Mouse (Mus musculus) inflammation-experienced regulatory T-cells, adult 6 months (primary cell): ENCODE data around the gene Dlgap1. TPM values are rescaled to one million over a fixed set of nuclear protein-coding genes. Genes with fewer than 3 reads are reported as not detected.
"Not testable (repeated sequence)": the region's sequence is repeated elsewhere in the genome, so short reads cannot be mapped to it uniquely, and the experiment has no call there.

Source experiments
- ATAC-seq: one replicate; pipeline ENCODE4 v1.8.0; 2017
- polyA plus RNA-seq, 3 experiments: library from polyadenylated mRNA; unstranded; fragments of 100-300 nt; shearing (Covaris generic); gene quantifications; one replicate each; pipeline ENCODE4 v1.2.1; 2017

Dlgap1 gene
- polyA plus RNA-seq, 3 experiments from 2014 or later: not detected

- no peak for ATAC-seq
These were observed 849.1 kb downstream of the Dlgap1 start for GRCm38 (mm10) chr17:70817862-70818451.

GRCm38 (mm10) chr17:70823083-70823482, 854.2 kb downstream of the Dlgap1 start:
- ATAC-seq: no peak

GRCm38 (mm10) chr17:70826227-70826626, 857.4 kb downstream of the Dlgap1 start:
- no peak for ATAC-seq

DNA sequence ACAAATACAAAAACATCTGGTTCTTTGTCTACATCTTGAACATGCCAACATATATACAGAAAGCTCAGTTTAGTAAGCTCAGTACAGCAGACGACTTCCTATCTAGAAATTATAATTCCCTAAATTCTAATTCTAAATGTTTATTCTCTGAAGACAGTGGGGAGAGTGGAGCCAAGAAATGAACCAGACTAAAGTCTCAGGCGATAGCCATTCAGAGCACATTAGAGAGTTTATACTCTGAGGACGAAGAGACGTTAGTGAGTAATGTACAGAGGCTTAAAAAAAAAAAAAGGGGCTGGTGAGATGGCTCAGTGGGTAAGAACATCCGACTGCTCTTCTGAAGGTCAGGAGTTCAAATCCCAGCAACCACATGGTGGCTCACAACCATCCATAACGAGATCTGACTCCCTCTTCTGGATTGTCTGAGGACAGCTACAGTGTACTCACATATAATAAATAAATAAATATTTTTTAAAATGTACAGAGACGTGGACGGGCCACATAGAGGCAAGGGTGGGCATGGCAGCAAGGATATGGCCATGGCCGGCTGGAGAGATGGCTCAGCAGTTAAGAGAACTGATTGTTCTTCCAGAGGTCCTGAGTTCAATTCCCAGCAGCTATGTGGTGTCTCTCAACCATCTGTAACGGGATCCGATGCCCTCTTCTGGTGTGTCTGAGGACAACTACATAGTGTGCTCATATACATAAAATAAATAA, 858.7 kb downstream of the Dlgap1 start:
- ATAC-seq: not testable (repeated sequence)

DNA sequence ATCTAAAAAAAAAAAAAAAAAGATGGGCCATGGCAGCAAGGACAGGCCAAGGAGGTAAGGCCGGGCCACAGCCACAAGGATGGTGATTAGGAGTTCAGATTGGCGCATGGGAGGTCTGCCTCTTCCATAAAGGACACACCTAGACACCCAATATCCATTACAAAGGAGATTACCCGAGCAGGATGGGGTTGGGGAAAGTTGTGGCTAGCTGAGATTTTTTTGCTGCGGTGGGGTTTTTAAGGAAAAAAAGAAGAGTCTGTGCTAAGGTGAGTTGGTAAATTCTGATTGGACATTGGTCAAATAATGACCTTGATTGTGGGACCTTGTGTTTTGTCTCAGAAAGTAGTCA, 859.3 kb downstream of the Dlgap1 start:
- ATAC-seq: no peak

- ATAC-seq: no peak
These were observed 859.7 kb downstream of the Dlgap1 start for GRCm38 (mm10) chr17:70828569-70828968.

- ATAC-seq: no peak
These were observed 860.3 kb downstream of the Dlgap1 start for GRCm38 (mm10) chr17:70829217-70829616.

DNA sequence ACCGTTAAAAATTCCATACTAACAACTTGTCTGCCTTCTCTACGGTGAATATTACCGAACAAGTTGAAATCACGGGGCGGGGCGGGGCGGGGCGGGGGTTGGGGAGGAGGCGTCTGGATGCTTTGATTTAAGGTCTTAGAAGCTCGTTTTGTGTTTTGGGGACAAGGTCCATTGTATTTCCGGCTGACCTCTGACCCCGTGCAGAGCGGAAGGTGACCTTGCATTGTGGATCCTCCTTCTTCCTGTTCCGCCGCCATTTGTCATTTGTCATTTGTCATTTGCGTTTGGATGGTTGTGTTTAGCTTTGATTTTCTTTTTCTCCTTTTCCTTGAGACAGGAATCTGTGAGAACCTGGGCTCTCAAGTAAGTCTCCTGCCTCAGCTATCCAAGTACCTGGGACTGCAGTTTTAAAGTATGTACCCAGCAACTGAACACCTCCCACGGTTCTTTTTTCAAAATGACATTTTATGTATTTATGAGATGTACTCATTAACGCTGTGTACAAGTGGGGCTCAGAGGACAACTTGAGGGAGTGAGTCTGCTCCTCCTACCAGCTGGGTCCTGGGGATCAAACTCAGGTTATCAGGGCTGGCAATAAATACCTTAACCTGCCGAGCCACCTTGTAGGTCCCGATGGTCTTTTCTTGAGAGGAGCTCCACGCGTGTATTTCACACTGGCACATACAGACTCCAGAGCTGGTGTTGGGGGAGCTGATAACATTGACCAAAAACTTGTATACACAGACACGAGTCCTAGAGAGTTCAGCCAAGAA, 861.3 kb downstream of the Dlgap1 start:
- no peak for ATAC-seq

GRCm38 (mm10) chr17:70831591-70831990, 862.7 kb downstream of the Dlgap1 start:
- no peak for ATAC-seq

- no peak for ATAC-seq
These were observed 863.7 kb downstream of the Dlgap1 start for GRCm38 (mm10) chr17:70832544-70832943.

- ATAC-seq: peak; percentile 37
These were observed 865.6 kb downstream of the Dlgap1 start for GRCm38 (mm10) chr17:70834430-70834965.

DNA sequence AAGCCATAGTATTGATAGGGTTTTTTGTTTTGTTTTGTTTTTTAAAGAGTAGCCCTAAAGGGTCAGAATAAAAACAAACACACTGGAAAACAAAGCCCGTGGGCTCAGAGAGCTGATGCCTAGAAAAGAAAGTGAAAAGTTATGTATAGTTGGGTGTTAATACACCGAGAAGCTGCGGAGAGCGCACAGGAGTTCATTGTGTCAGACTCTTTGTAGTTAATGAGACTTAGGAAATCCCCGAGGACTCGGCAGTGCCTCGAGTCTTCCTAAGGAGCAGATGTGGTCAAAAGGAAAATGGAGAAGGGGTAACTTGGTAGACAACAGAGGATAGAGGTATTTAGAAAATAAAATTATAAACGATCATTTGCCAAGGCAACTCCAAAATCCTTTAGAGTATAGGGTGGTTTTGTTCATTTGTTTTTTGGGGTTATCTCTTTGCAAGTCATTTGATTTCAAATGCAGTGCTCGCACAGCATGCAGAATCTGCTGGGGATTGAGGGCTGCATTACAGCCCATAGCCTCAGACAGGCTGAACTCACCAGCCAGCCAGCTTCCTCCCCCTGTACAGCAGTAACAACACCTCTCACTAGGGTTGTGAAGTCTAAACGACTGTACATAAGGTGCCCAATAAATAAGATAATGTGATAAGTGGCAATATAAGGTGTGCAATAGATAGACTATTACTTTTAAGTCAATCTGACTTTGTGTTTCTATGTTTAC, 866.4 kb downstream of the Dlgap1 start:
- peak; percentile 53 for ATAC-seq

DNA sequence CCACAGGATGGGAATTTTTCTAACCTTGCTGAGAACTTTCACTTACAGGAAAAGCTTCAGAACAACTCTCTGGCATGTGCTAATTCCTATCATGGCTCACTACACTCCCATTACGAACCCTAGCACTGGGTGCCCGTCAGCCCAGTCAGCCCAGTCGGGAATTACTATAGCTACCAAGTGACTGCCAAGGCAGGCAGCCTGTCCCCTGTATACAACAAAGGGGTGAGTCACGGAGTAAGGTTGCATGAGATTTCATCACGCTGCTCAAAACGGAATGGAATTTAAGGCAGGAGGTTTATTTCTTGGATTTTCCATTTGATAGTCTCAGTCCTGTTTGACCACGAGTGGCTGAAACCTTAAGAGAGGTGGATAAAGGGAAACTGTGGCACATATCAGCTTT, 867.9 kb downstream of the Dlgap1 start:
- ATAC-seq: no peak

DNA sequence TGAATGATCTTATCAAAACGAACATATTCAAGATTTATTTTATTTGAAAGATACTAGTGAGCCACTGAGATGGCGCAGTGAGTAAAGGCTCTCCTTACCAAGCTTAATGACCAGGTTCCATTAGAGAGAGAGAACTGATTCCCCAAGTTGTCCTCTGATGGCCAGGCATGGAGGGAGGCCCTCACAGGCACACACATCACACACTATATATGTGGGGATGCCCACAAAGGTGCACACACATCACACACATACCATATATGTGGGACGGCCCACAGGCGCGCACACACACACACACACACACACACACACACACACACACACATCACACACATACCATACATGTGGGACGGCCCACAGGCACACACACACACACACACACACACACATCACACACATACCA, 868.6 kb downstream of the Dlgap1 start:
- not testable (repeated sequence) for ATAC-seq

- no peak for ATAC-seq
These were observed 869.2 kb downstream of the Dlgap1 start for GRCm38 (mm10) chr17:70838031-70838430.

GRCm38 (mm10) chr17:70838533-70838932, 869.7 kb downstream of the Dlgap1 start:
- no peak for ATAC-seq

GRCm38 (mm10) chr17:70843252-70843651, 874.4 kb downstream of the Dlgap1 start:
- no peak for ATAC-seq

GRCm38 (mm10) chr17:70844971-70845370, 876.1 kb downstream of the Dlgap1 start:
- no peak for ATAC-seq

- ATAC-seq: no peak
These were observed 876.7 kb downstream of the Dlgap1 start for GRCm38 (mm10) chr17:70845543-70845942.

DNA sequence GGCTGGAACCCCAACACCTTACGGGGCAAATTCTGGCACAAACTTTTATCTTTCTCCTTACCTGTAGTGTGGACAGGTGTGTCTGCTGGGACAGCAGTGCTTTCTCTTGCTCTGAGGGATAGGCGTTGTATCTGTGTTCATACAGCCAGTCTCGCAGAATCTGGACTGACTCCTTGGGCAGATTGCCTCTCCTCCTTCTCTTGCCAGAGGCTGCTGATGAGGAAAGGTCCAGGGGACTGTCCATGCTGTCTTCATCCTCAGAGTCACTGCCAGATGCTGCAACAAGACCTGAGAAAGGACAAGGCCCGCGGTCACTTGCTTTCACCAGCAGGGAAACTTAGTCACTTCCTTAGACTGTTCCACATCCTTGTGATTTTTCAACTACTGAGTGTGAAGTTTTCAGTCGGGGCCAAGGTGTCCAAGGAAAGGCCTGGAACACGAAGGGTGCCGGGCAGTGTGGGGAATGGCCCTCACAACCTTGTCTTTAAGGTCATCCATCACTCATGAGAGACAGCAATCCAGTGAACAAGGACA, 877.3 kb downstream of the Dlgap1 start:
- no peak for ATAC-seq

GRCm38 (mm10) chr17:70847086-70847485, 878.2 kb downstream of the Dlgap1 start:
- peak; percentile 24 for ATAC-seq

GRCm38 (mm10) chr17:70847751-70848510, 879.1 kb downstream of the Dlgap1 start:
- no peak for ATAC-seq
